Mouse (Mus musculus) MEL (cell line): Measurements from ENCODE around the gene Ghr. TPM values are rescaled to one million over a fixed set of nuclear protein-coding genes. Genes with fewer than 3 reads are reported as not detected.

Source experiments
- DNase-seq: peaks from one replicate; pipeline ENCODE4 v3.0.0; 2011; ENCODE audit warnings: low read depth, low spot score
- H3K27ac ChIP-seq: 2 replicates; pipeline ENCODE4 v1.5.1; 2012; ENCODE audit warnings: low read depth, mild to moderate bottlenecking, control low read depth, low read length, moderate library complexity; ENCODE audit not compliant: control insufficient read depth
- H3K27me3 ChIP-seq, 2 experiments: fragments of 150-350 bp in 1 of 2; sonication (generic) in 1 of 2; 2 replicates each; pipeline ENCODE4 v1.6.1; 2012; ENCODE audit warnings: low read length in 2 of 2, mild to moderate bottlenecking in 2 of 2, improper control_type of control experiment in 1 of 2, moderate library complexity in 1 of 2; ENCODE audit not compliant: insufficient read depth in 2 of 2, control insufficient read depth in 1 of 2
- H3K36me3 ChIP-seq, 2 experiments: 2 replicates each; pipeline ENCODE4 v1.6.1; 2012 to 2014; ENCODE audit warnings: low read length in 2 of 2, improper control_type of control experiment in 1 of 2, inconsistent platforms in 1 of 2, mild to moderate bottlenecking in 1 of 2; ENCODE audit not compliant: insufficient read depth in 2 of 2, control insufficient read depth in 1 of 2
- H3K4me1 ChIP-seq, 2 experiments: fragments of 150-350 bp in 1 of 2; sonication (generic) in 1 of 2; 2 replicates each; pipeline ENCODE4 v1.6.1; 2012; ENCODE audit warnings: low read length in 2 of 2, improper control_type of control experiment in 1 of 2, mild to moderate bottlenecking in 1 of 2; ENCODE audit not compliant: insufficient read depth in 2 of 2, control insufficient read depth in 1 of 2
- H3K4me3 ChIP-seq, 2 experiments: fragments of 150-350 bp in 1 of 2; sonication (generic) in 1 of 2; 2 replicates each; pipeline ENCODE4 v1.5.1; 2012; ENCODE audit warnings: low read depth in 2 of 2, low read length in 2 of 2, mild to moderate bottlenecking in 2 of 2, moderate library complexity in 2 of 2, control low read depth in 1 of 2, improper control_type of control experiment in 1 of 2; ENCODE audit not compliant: control insufficient read depth in 1 of 2, insufficient read depth in 1 of 2
- H3K79me2 ChIP-seq: 2 replicates; pipeline ENCODE4 v1.6.1; 2012; ENCODE audit warnings: mild to moderate bottlenecking, low read length, moderate library complexity; ENCODE audit not compliant: control insufficient read depth, poor library complexity, insufficient read depth
- H3K9ac ChIP-seq: 2 replicates; pipeline ENCODE4 v1.6.1; 2012; ENCODE audit warnings: low read depth, mild to moderate bottlenecking, control low read depth, low read length, moderate library complexity; ENCODE audit not compliant: control insufficient read depth, poor library complexity, severe bottlenecking
- H3K9me3 ChIP-seq: fragments of 150-350 bp; sonication (generic); replicated peaks from 2 replicates; pipeline ENCODE4 v1.6.1; 2012; ENCODE audit warnings: mild to moderate bottlenecking, low read length, improper control_type of control experiment, moderate library complexity; ENCODE audit not compliant: insufficient read depth
- CHD1 ChIP-seq: IDR thresholded peaks from 2 replicates; pipeline ENCODE4 v1.6.1; 2012; ENCODE audit warnings: low read depth, mild to moderate bottlenecking, inconsistent platforms, low read length, improper control_type of control experiment
- ELF1 ChIP-seq: IDR thresholded peaks from 2 replicates; pipeline ENCODE4 v1.6.1; 2014; ENCODE audit warnings: low read depth, mild to moderate bottlenecking, inconsistent platforms, low read length, improper control_type of control experiment, moderate library complexity
- EP300 ChIP-seq, 2 experiments: IDR thresholded peaks; 2 replicates each; pipeline ENCODE4 v1.6.1; 2011; ENCODE audit warnings: improper control_type of control experiment in 2 of 2, low read length in 2 of 2, low read depth in 1 of 2, mild to moderate bottlenecking in 1 of 2
- ETS1 ChIP-seq: IDR thresholded peaks from 2 replicates; pipeline ENCODE4 v1.6.1; 2012; ENCODE audit warnings: low read depth, mild to moderate bottlenecking, inconsistent platforms, low read length, improper control_type of control experiment, moderate library complexity
- GABPA ChIP-seq: IDR thresholded peaks from 2 replicates; pipeline ENCODE4 v1.6.1; 2012; ENCODE audit warnings: low read depth, mild to moderate bottlenecking, inconsistent platforms, low read length, improper control_type of control experiment, moderate library complexity
- GATA1 ChIP-seq: IDR thresholded peaks from 2 replicates; pipeline ENCODE4 v1.6.1; 2011; ENCODE audit warnings: low read depth, low read length, improper control_type of control experiment
- KAT2A ChIP-seq: conservative IDR thresholded peaks from 2 replicates; pipeline ENCODE4 v1.6.1; 2012; ENCODE audit warnings: low read depth, low read length, improper control_type of control experiment, inconsistent platforms
- MAFK ChIP-seq: IDR thresholded peaks from 2 replicates; pipeline ENCODE4 v1.6.1; 2011; ENCODE audit warnings: low read depth, mild to moderate bottlenecking, low read length, improper control_type of control experiment, borderline replicate concordance
- MEF2A ChIP-seq: IDR thresholded peaks from 2 replicates; pipeline ENCODE4 v1.6.1; 2014; ENCODE audit warnings: low read depth, mild to moderate bottlenecking, inconsistent platforms, low read length, improper control_type of control experiment; ENCODE audit not compliant: poor library complexity, insufficient replicate concordance, severe bottlenecking; ENCODE audit errors: extremely low read depth
- MYB ChIP-seq: IDR thresholded peaks from 2 replicates; pipeline ENCODE4 v1.6.1; 2011; ENCODE audit warnings: mild to moderate bottlenecking, low read depth, low read length, improper control_type of control experiment
- NELFE ChIP-seq: IDR thresholded peaks from 2 replicates; pipeline ENCODE4 v1.6.1; 2011; ENCODE audit warnings: low read depth, low read length, improper control_type of control experiment
- NRF1 ChIP-seq: IDR thresholded peaks from 2 replicates; pipeline ENCODE4 v1.6.1; 2014; ENCODE audit warnings: low read depth, mild to moderate bottlenecking, inconsistent platforms, low read length, improper control_type of control experiment, moderate library complexity; ENCODE audit not compliant: poor library complexity, insufficient read depth, severe bottlenecking
- POLR2AphosphoS2 ChIP-seq: IDR thresholded peaks from 2 replicates; pipeline ENCODE4 v1.6.1; 2011; ENCODE audit warnings: low read length, improper control_type of control experiment
- POLR2AphosphoS5 ChIP-seq: IDR thresholded peaks from 2 replicates; pipeline ENCODE4 v1.6.1; 2012; ENCODE audit warnings: low read depth, borderline replicate concordance, mild to moderate bottlenecking, inconsistent platforms, low read length, moderate library complexity, mixed read lengths
- RAD21 ChIP-seq: IDR thresholded peaks from 2 replicates; pipeline ENCODE4 v1.6.1; 2011; ENCODE audit warnings: mild to moderate bottlenecking, low read depth, low read length, improper control_type of control experiment
- RCOR1 ChIP-seq: IDR thresholded peaks from 2 replicates; pipeline ENCODE4 v1.6.1; 2012; ENCODE audit warnings: low read depth, mild to moderate bottlenecking, inconsistent platforms, low read length, improper control_type of control experiment
- SMC3 ChIP-seq: IDR thresholded peaks from 2 replicates; pipeline ENCODE4 v1.6.1; 2011; ENCODE audit warnings: low read depth, low read length, improper control_type of control experiment
- TAL1 ChIP-seq: IDR thresholded peaks from 2 replicates; pipeline ENCODE4 v1.6.1; 2012; ENCODE audit warnings: mild to moderate bottlenecking, inconsistent platforms, low read length, moderate library complexity, mixed read lengths
- UBTF ChIP-seq: IDR thresholded peaks from 2 replicates; pipeline ENCODE4 v1.6.1; 2012; ENCODE audit warnings: low read depth, mild to moderate bottlenecking, inconsistent platforms, low read length, improper control_type of control experiment, moderate library complexity, borderline replicate concordance; ENCODE audit not compliant: insufficient read depth
- USF1 ChIP-seq: IDR thresholded peaks from 2 replicates; pipeline ENCODE4 v1.6.1; 2014; ENCODE audit warnings: low read depth, mild to moderate bottlenecking, inconsistent platforms, low read length, improper control_type of control experiment, moderate library complexity
- USF2 ChIP-seq, 2 experiments: IDR thresholded peaks; 2 replicates each; pipeline ENCODE4 v1.6.1; 2011 to 2012; ENCODE audit warnings: improper control_type of control experiment in 2 of 2, low read length in 2 of 2, borderline replicate concordance in 1 of 2, inconsistent platforms in 1 of 2, low read depth in 1 of 2, mild to moderate bottlenecking in 1 of 2; ENCODE audit not compliant: insufficient read depth in 1 of 2
- ZC3H11A ChIP-seq: IDR thresholded peaks from 2 replicates; pipeline ENCODE4 v1.6.1; 2012; ENCODE audit warnings: low read depth, mild to moderate bottlenecking, inconsistent platforms, low read length, improper control_type of control experiment
- ZKSCAN1 ChIP-seq: IDR thresholded peaks from 2 replicates; pipeline ENCODE4 v1.6.1; 2012; ENCODE audit warnings: low read depth, mild to moderate bottlenecking, inconsistent platforms, low read length, improper control_type of control experiment, moderate library complexity
- ZMIZ1 ChIP-seq: IDR thresholded peaks from 2 replicates; pipeline ENCODE4 v1.6.1; 2012; ENCODE audit warnings: low read depth, mild to moderate bottlenecking, inconsistent platforms, low read length, improper control_type of control experiment, moderate library complexity
- ZNF384 ChIP-seq: IDR thresholded peaks from 2 replicates; pipeline ENCODE4 v1.6.1; 2012; ENCODE audit warnings: low read depth, mild to moderate bottlenecking, inconsistent platforms, low read length, improper control_type of control experiment
- polyA plus RNA-seq, 2 experiments: library from polyadenylated mRNA; stranded (reverse) in 1 of 2; unstranded in 1 of 2; fragments of >175 nt in 1 of 2; fragments of >200 nt in 1 of 2; gene quantifications; 2 replicates each; pipeline versions ENCODE4 v1.2.1 to v1.2.4; 2012; ENCODE audit warnings: low replicate concordance in 2 of 2, low read depth in 1 of 2; ENCODE audit not compliant: insufficient read length in 2 of 2, insufficient read depth in 1 of 2, missing spikeins in 1 of 2
- total RNA-seq: library from RNA; depleted of rRNA; stranded (reverse); fragments of 300-350 nt; gene quantifications from 2 replicates; pipeline ENCODE4 v1.2.3, GENCODE M21; 2012

Gene Ghr
- total and polyA plus RNA-seq, 3 experiments, result 0.07 TPM; not detected in 2

GRCm38 (mm10) chr15:3563473-3563872 lies 19.8 kb downstream of the Ghr start:
- Histone ChIP-seq H3K4me1 (no peaks in the 10 kb centered on the region), H3K27me3 (no peaks in the 10 kb centered on the region)
- TF ChIP-seq KAT2A (no peak), ZMIZ1 (no peak), TAL1 (no peak), MYB (no peak), UBTF (no peak), ETS1 (no peak), ZC3H11A (no peak), CHD1 (no peak), USF1 (no peak), ZKSCAN1 (no peak), POLR2AphosphoS5 (no peak), MEF2A (no peak)
- TF ChIP-seq, all 39 proteins: peak for 0
- no peak for DNase-seq
- no peaks in the 10 kb centered on the region for H3K9me3 ChIP-seq
- H3K79me2 ChIP-seq, result no peaks in the 10 kb centered on the region
- no peak overlapping the region for H3K4me3 ChIP-seq
- H3K9ac ChIP-seq, result no peak overlapping the region
- H3K27ac ChIP-seq, result no peak overlapping the region
- H3K36me3 ChIP-seq, result no peaks in the 10 kb centered on the region

GRCm38 (mm10) chr15:3558524-3558923 lies 24.8 kb downstream of the Ghr start:
- H3K79me2 ChIP-seq, result no peaks in the 10 kb centered on the region
- TF ChIP-seq NELFE (no peak), MAFK (no peak), MEF2A (no peak), NRF1 (no peak), USF2 (IDR thresholded peaks at IDR 0.05; ENCODE audit: borderline replicate concordance in 1 of 2, insufficient read depth in 1 of 2, low read depth in 1 of 2, low read length in 2 of 2) (no peak), ZKSCAN1 (no peak), RAD21 (no peak), POLR2AphosphoS2 (no peak), SMC3 (no peak), GABPA (no peak), CHD1 (no peak), EP300 (IDR thresholded peaks at IDR 0.05; ENCODE audit: low read depth in 1 of 2, low read length in 2 of 2) (no peak), ELF1 (no peak), ZNF384 (no peak), UBTF (no peak), RCOR1 (no peak), GATA1 (no peak), ZMIZ1 (no peak)
- TF ChIP-seq, all 39 proteins: peak for 0
- DNase-seq, result no peak
- Histone ChIP-seq H3K27ac (no peak overlapping the region), H3K9ac (no peak overlapping the region), H3K9me3 (no peaks in the 10 kb centered on the region), H3K4me1 (no peaks in the 10 kb centered on the region), H3K4me3 (no peak overlapping the region), H3K27me3 (no peaks in the 10 kb centered on the region), H3K36me3 (no peaks in the 10 kb centered on the region)
